Mouse (Mus musculus): Measurements from ENCODE around the gene Ak6.

- TF ChIP-seq CTCF (IDR thresholded peaks at IDR 0.05; ENCODE audit: control insufficient read depth, insufficient read depth, insufficient replicate concordance, low read depth, low read length), result no peak
- no peak for TF ChIP-seq POLR2A (IDR thresholded peaks at IDR 0.05; ENCODE audit: control insufficient read depth, low read depth, low read length)
Observed at GRCm38 (mm10) chr13:100669291-100670022, 18.7 kb downstream of the Ak6 start, which contains the start of gene Ccdc125.
